Mouse (Mus musculus) bone marrow, adult 2 months (tissue): ENCODE measurements around the gene Hdac11.
A peak's percentile ranks its signal among the peaks of the same experiment; 100 is the strongest.

Source experiments
- CTCF ChIP-seq: fragments of 200-500 bp; IDR thresholded peaks from 2 replicates; pipeline ENCODE4 v1.5.1; 2011; ENCODE audit warnings: low read length, control low read depth; ENCODE audit not compliant: control insufficient read depth, insufficient read depth
- POLR2A ChIP-seq: fragments of 200-500 bp; IDR thresholded peaks from 2 replicates; pipeline ENCODE4 v1.6.1; 2011; ENCODE audit warnings: low read depth, mild to moderate bottlenecking, control low read depth, low read length, borderline replicate concordance; ENCODE audit not compliant: control insufficient read depth

DNA sequence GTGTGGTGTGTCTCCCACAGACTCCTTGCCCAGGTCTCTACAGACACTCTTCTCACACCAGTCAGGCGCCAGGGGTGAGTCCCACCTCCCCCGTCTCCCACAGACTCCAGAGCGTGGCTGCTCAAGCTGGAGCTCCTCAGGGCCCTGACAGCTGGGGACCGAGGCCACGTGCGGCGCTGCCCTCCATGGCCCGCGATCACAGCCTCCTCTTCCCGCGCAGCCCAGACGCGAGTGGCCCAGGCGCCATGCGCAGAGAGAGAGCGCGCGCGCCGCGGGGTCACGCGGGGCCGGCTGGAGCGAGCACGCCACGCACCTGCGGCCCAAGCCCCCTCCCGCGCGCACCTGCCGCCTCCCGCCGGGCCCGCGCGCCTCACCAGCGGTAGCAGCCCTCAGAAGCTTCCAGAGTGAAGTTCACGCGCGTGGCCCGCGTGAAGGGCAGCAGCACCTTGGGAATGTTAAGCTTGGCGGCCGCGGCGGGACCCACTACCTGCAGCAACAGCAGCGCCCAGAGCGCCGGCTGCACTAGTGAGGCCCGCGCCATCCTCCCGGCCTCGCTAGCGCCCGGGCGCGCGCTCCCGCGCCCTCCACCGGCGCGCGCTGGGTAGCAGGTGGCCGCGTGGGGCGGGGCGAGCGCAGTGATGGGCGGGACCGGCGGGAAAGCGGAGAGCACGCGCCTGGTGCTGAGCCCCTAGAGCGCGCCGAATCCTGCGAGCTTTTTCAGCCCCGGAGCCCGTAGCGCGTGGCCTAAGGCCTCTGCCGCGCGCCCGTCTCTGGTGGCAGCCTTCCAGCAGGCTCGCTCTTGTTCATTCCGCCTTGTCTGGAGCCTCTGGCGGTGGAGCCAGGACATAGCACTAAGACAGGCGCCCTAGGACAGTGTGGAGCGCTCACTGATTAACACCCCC lies 40.0 kb upstream of the Hdac11 start, which contains the start of gene Nup210:
- TF ChIP-seq CTCF (peak; percentile 58), POLR2A (peak; percentile 70; the same call in 1 of the 2 replicates)
